Mouse (Mus musculus): ENCODE data around the gene Sstr5. TPM values are rescaled to one million over a fixed set of nuclear protein-coding genes. Genes with fewer than 3 reads are reported as not detected.

The Sstr5 gene
- total RNA-seq, 2 experiments from 2014 or later, result 0.14 to 0.22 TPM

DNA sequence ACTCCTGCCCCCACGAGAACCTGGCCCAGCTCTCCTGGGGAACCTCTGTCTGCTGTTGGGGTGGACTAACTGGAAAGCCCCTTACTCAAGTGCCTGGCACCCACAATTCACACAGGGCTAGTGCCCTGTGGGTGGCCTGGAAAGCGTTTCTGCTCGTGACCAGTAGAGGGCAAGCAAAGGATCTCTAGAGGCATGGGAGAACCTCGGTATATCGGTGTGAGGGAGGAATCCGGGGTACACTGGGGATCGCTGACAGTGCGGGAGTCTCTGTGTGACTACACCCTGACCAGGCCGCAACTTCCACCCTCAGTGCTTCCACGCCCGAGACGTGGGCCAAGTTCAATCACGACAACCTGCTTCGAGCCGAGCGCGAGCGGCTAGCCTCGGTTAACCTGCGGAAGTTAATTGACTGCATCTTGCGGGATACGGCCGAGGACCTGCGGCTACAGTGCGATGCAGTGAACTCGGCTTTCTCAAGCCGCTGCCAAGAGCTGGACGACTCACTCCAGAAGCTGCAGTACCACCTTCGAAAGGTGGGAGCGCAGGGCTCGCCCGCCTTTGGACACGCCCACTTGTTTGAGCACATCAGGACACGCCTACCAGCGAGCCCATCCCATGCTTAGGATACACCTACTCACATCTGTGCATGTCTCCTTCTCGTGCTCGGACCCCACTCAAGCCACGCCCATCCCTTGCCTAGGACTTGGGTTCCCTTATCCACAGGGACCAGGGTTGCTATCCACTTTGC lies 22.6 kb downstream of the Sstr5 start:
- DNase-seq (ENCODE audit: low spot score in 2 of 2), result peak in 1 of 2 experiments; percentile 36

DNA sequence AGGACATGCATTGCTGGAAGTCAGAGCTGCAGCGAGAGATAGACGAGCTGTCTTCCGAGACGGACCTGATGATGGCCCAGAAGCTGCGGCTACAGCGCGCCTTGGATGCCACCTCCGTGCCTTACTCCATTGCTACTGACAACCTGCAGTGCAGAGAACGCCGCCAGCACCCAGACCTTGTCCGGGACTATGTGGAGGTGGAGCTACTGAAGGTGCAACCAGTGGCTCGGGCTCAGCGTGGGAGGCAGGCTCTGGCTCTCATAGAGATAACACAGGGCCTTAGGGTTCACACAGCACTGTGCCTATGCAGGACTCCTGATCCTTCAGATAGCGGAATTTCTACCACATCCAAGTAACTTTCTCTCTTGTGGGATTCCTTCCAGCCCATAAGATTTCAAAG lies 25.0 kb downstream of the Sstr5 start:
- DNase-seq (ENCODE audit: low spot score in 2 of 2), result no peak

DNA sequence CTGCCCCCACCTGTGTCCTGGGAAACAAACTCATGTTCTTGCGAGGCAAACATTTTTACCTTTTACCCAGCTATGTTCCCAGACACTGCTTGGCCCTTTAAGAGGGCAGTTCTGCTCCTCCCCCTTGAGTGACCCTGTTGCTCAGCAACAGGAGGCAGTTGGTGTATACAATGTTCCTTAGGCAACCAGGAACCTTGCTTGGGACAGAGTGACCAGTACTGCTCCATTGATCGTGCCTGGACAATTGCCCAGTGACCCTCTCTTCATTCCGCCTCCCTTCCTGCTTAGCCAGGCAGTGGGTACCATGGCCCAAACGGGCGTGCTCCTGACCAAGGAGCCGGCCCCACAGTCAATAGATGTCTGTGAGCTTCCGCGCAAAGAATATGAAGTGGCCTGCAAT lies 25.7 kb downstream of the Sstr5 start:
- DNase-seq (ENCODE audit: low spot score in 2 of 2), result no peak

DNA sequence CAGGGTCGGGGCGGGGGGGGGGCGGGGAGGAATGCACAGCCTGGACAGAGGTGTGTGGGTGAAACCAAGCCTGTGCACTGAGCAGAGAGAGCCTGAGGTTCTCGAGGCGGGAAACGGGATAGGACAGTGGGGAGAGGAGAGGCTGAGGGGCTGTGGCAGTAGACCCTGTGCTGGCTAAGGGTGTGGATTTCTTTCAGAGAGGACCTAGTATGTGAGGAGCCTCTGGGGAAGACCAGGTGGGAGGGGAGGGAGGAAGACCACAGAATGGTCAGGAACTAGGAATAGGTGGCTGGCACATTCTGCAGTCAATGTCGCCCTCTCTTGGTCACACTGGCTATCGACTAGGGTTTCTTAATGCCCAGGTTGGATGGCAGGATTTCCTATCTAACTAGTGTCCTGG lies 27.3 kb downstream of the Sstr5 start:
- peak in 1 of 2 experiments; percentile 29 for DNase-seq (ENCODE audit: low spot score in 2 of 2)

DNA sequence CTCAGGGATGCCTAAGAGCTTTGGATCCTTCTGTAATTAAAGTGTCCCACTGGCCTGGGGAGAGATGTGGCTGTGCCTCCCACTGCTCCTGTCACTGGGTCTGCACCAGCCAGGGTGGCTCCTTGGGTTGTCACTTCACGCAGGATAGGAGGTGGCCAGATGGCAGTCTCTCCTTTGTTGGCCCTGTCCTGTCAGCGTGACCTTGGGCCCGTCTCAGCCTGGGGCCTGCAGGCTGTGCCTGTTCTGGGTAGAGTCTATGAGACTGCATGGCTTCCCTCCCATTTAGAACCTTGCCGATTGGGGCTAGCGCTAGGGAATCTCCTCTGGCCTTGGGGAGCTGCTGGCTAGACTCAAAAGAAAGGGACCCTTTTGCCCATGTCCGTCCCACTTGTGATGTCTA lies 28.8 kb downstream of the Sstr5 start:
- no peak for DNase-seq (ENCODE audit: low spot score in 2 of 2)

DNA sequence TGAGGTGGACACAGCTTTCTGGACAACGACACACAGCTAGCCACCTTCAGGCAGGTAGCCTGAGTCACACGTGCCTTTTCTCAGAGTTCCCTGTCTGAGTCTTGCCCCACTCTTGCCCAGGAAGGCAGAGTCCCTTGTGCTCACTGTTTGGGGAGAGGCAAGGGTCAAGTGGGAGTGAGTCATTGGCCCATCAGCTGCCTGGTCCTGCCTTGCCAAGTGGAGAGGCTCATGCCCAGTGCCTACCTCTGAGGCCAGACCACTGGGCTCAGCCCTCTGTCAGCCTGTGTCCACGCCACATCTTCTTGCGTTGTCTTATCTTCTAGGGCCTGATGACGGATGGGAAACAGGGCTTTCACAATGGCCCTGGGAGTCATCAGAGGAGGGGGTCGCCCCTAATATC lies 29.3 kb downstream of the Sstr5 start:
- DNase-seq (ENCODE audit: low spot score in 2 of 2), result no peak

DNA sequence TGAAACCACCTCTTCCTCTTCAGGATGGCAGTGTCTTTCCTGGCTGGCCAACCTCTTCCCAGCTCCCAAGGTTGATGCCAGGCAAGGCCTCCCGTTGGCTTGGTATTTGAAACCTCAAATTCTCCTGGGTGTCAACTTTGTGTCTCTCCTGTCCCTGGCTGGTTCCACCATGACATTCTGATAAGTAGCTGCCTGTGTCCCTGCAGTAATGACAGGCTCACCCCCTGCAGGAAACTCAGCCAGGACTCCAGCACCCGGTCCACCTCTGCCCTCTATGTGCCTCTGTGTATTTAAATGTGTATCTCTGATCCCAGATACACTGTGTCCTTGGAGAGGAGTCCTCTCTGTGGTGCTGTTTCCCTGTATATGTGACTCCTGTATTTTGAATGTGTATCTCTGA lies 30.8 kb downstream of the Sstr5 start:
- DNase-seq (ENCODE audit: low spot score in 2 of 2), result no peak

DNA sequence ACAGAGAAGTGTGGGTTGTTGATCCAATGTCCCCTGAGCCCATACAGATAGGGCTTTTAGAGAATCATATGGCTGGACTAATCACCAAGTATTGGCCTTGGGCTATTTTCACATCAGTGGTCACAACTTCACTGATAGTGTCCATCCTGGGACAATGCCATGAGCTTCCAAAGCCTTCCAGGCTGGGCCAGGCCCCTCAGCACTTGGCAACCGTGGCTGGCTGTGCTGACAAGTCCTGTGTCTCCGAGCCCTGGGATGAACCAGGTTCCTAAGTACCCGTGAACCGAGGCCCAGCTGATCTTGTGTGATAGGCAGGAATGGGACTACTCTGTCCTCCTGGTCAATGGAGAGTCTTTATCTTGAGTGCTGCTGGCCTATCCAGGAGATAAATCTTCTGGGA lies 33.0 kb downstream of the Sstr5 start:
- no peak for DNase-seq (ENCODE audit: low spot score in 2 of 2)

DNA sequence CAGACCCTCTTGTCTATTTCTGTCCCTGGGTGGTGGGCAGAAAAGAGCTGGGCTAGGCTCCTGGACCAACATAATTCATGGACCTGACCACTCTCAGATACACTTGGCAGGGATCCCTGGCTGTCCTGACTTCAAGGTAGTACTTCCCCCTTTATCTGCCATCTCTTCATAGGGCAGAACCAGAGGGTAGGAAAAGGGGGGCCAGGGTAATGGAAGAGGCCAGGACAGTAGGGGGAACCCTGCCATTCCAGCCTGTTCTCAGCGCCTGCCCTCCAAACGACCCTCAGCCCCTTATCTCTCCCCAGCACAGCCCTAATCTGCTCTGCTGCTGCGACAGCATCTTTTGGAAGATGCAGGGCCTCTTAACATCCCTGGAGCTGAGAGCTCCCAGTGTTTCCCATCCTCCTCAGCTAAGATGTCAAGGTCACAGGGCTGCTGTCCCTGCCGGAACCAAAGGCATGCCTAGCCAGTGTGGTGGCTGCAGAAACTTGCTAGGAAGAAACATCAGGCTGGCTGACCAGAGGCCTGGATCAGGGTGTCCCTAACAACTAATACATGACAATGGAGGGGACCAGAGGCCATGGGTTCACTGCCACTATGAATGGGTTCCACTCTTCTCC lies 33.7 kb downstream of the Sstr5 start:
- no peak for DNase-seq (ENCODE audit: low spot score in 2 of 2)

DNA sequence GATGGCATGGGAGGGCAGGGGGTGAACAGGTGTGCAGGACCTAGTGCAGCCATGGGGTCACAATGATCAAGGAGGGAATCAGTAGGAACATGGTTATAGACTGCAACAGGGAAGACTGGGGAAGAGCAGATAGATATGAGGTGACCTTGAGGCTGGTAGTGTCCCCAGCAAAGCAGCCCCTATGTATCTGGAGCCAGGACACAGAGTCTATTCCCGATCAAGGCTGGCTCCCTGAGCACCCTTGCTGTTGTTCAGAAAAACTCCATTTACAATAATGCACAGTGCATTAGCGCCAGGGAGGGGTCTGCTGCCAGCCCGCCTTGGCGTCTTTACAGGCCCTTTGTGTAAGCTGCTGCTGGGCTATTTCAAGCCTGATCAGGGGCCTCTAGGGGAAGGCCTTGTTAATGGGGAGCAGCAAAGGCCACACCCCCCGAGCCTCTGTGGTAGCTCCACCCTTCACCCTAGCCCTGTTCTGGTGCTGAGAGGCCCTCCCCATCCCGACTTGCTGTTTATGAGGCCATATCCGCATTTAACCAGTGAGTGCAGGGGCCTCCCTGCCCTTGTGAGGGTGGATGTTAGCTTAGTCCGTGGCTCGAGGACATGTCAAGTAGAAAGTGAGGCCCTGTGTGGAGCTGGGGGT lies 34.7 kb downstream of the Sstr5 start:
- no peak for DNase-seq (ENCODE audit: low spot score in 2 of 2)

DNA sequence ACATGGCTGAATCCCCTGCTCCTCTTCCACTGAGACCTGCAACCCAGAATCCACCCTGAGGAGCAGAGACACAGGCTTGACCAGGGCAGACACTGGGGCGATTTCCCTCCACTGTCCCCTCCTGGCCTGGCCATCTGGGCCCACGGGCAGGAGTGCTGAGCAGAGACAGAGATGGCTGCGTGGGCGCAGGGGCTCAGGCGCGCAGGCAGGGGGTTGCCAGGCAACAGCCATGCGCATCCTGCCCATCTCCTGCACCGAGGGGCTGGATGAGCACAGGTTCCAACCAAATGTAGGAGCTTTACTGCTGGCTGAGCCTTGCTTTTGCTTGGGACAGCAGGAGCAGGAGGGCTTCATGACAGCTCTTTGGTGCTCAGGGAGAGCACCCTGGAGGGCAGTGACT lies 40.5 kb downstream of the Sstr5 start:
- no peak for DNase-seq (ENCODE audit: low spot score in 2 of 2)

DNA sequence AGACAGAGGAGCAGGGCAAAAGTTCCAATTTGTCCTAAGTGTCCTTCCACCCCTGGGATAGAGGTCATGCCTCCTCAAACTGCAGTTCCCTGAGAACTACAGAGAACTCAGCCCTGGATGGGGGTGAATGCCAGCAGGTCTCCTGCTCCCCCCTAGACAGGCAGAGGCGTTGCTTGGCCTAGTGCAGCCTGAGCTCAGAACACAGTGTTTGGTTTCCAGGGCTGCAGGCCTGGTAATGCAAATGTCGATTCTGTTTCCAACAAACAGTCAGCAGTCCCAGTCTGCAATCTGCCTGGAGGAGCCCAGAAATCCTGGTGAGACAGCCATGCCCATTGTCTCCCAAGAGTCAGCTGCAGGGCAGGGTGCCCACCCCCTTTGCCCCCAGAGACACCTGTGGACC lies 42.8 kb downstream of the Sstr5 start, which contains the start of gene Tekt4:
Gene Tekt4 (plus strand): TSS at position 344 of the 400 bp plus-strand sequence.
- DNase-seq (ENCODE audit: low spot score in 2 of 2), result no peak

DNA sequence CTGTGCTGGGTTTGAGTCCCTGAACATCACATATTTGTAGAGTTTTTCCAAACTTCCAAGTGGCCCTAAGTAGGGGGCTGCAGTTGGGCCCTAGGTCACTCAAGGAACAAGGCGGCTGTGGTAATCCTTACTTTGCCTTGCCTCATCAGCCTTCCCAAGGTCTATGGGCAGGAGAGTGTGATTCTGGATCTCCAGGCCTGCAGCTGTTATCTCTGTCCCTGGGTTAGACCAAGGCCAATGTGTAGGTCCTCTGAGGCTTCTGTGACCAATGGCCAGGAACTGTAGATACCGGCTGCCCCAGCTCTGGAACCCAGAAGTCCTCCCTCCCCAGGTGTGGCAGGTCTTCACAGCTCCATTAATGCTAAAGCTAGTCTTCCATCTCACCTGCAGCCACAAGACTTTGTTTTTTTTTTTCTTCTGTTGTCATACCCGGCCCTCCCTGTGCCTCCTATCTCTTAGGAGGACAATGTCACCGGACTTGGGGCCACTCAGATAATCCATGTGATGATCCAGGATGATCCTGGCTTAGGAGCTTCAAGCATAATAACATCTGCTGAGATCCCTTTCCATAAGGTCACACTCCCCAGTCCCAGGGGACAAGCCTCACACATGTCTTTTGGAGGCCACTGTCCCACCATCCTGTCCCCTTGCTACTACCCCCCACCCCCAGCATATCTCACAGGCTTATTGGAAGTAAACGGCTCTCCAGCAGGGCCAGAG lies 44.7 kb downstream of the Sstr5 start:
- no peak for DNase-seq (ENCODE audit: low spot score in 2 of 2)

DNA sequence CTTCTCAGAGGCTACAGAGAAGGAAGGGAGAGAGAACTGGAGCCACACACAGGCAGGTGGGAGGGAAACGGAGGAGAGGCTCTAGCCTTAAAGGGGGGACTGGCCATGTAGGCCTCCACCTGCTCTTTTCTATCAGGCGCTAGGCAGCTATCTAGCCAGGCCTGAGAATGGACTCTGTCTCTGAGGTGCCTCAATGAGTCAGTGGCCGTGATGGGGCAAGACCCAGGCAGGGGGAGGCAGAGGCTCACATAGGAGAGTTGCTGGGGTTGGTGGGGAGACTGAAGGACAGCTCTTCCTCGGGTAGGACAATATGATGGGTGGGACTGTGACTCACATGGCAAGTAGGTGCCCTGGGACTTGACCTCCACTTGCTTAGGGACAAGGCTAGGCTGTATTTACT lies 46.8 kb downstream of the Sstr5 start:
- DNase-seq (ENCODE audit: low spot score in 2 of 2), result no peak

DNA sequence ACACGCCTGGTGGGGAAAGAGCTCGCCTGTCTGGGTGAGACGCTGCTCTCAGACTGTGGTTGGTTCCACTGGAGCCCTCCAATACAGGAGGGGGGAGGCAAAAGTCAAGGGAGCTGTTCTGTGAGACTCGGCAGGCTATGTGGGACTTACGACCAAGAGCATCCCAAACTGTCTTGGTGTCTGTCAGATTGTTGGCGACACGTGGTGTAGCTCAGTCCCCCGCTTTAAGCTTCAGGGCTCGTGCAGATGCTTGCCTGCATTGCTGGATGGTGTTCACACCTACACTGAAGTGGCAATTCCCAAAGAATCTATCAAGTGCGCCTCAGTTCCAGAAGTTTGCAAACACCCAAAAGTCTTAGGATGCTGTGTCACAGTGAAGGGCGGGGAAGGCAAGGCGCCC lies 49.2 kb downstream of the Sstr5 start:
- DNase-seq (ENCODE audit: low spot score in 2 of 2), result no peak

DNA sequence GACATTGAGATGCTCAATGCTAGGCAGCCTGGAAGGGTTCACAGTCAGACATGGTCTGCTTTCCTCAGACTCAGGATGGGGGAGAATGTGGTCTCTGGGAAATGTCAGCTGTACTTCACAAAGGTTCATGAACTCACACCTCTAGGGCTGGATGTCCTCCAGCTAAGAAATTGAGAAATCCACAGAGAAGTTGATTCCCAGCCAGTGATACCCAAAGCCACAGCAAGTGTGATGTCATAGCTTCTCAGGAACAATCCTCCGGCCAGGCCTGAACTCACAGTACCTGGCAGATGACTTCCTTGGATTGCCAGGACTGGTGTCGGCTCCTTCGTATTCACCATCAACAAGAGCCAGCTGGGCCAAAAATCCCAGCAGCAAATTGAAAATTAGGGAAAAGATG lies 51.2 kb downstream of the Sstr5 start:
- no peak for DNase-seq (ENCODE audit: low spot score in 2 of 2)

DNA sequence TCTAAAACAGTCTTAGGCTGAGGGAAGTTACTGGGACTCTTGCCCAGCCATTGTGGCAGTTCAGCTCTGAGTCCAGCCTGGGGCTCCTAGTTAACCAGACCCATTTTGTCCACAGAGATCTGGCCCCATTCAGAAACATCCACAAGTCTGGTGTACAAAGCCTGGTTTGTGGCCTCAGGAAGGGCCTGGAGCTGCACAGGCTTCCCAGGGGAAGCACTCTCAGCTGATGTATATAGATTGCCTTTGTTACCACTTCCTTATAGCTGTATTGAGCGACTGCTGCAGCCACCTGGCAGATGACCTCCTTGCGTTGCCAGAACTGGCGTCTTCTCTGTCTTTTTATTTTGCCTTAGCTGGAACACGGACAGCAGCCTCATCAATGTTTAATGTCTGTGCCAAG lies 52.0 kb downstream of the Sstr5 start:
- DNase-seq (ENCODE audit: low spot score in 2 of 2), result no peak

DNA sequence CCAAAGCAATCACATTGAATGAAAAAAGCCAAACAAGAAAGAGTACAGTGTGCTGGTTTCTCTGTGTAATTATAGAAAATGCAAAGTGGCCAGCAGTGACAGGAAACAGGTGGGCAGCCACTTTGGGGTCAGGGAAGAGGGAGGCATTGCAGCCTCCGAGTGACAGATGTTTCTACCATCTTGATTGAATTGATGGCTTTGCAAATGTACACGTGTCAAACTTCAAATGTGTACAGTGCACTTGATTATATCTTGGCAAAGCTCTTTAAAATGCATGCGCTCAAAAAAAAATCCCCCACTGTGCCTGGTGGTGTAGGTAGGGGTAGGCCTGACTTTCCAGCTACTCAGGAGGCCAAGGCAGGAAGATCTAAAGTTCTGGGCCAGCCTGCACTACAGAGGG lies 54.2 kb downstream of the Sstr5 start:
- DNase-seq (ENCODE audit: low spot score in 2 of 2), result no peak

DNA sequence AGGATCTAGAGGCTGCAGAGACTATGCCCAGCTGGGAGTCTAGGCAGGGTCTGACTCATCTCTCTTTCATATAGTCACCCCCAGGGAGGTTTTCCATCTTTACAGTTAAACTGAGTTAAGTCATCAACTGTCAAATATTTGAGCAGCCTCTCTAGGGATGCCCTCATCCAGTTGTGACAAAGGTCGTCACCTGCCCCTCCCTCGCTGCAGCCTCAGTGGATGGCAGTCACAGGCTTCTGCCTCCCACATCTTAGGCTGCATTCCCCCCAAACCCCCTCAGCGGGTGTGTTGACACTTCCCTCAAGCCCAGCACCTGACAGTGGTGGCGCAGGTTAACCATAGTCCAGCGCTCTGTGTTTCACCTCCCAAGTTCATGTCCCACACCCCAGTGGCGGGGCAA lies 55.7 kb downstream of the Sstr5 start:
- no peak for DNase-seq (ENCODE audit: low spot score in 2 of 2)

Measured in adrenal gland, postnatal 4 days (tissue).